Mouse (Mus musculus) lung, postnatal 0 days (tissue): ENCODE results near the gene Fasn.

Source experiments
- CTCF ChIP-seq: IDR thresholded peaks from 2 replicates; pipeline ENCODE4 v1.5.1; 2016; ENCODE audit warnings: antibody characterized with exemption, mild to moderate bottlenecking
- EP300 ChIP-seq: IDR thresholded peaks from 2 replicates; pipeline ENCODE4 v1.6.1; 2016; ENCODE audit warnings: antibody characterized with exemption, mild to moderate bottlenecking, control low read depth

GRCm38 (mm10) chr11:120789355-120789754 is 35.0 kb downstream of the Fasn start:
- TF ChIP-seq CTCF (no peak), EP300 (no peak)
